Mouse (Mus musculus) liver, adult 2 months (tissue): ENCODE data around the gene Glul.

ENCODE experiments used
- CTCF ChIP-seq: fragments of 200-500 bp; IDR thresholded peaks from 2 replicates; pipeline ENCODE4 v1.5.1; 2011; ENCODE audit warnings: low read depth, low read length, control low read depth
- POLR2A ChIP-seq: fragments of 200-500 bp; IDR thresholded peaks from 2 replicates; pipeline ENCODE4 v1.6.1; 2011; ENCODE audit warnings: low read length, control low read depth; ENCODE audit not compliant: insufficient read depth; ENCODE audit errors: extremely low read depth

GRCm38 (mm10) chr1:153946971-153947370 is 47.2 kb downstream of the Glul start:
- TF ChIP-seq POLR2A (no peak), CTCF (no peak)
